In genomic region chr2:156432086-156432485, GRCm38 (mm10) we compare ENCODE assay signal across 11 mouse cellular contexts. TPM values are rescaled to one million over a fixed set of nuclear protein-coding genes. Genes with fewer than 3 reads are reported as not detected.
A peak's percentile ranks its signal among the peaks of the same experiment; 100 is the strongest.
DNase-seq lines count a peak whose midpoint lies in the region; ATAC-seq and TF ChIP-seq lines count a peak whose summit lies in the region.
"Had no signal": no experiment of that assay in that cellular context is flagged by ENCODE, and none has a peak within 500 bp of the region (broad histone marks: within the 10 kb centered on the region; RNA-seq: fewer than 3 reads in every experiment).

No protein-coding gene starts in this region.

- no peaks in the 10 kb centered on the region for H3K9me3 ChIP-seq in neural tube, embryonic 15.5 days (replicated peaks)
- H3K9me3 ChIP-seq in stomach, postnatal 0 days (ENCODE audit: control insufficient read depth, low read length) = no peaks in the 10 kb centered on the region
- no peaks in the 10 kb centered on the region for H3K9me3 ChIP-seq in forebrain, embryonic 14.5 days (replicated peaks; ENCODE audit: control insufficient read depth, low read length)

- no peak overlapping the region for H3K27ac ChIP-seq in neural tube, embryonic 15.5 days (replicated peaks)
- H3K27ac ChIP-seq in stomach, postnatal 0 days (replicated peaks) = 0 out of 2 replicates have a peak overlapping the region, but pooled peaks have one; percentile 8
- H3K27ac ChIP-seq in forebrain, embryonic 14.5 days (ENCODE audit: low read depth, low read length) = no peak overlapping the region

- no peak overlapping the region for H3K4me3 ChIP-seq in neural tube, embryonic 15.5 days (replicated peaks)
- H3K4me3 ChIP-seq in stomach, postnatal 0 days (ENCODE audit: low read depth, low read length) = no peak overlapping the region
- no peak overlapping the region for H3K4me3 ChIP-seq in forebrain, embryonic 14.5 days (ENCODE audit: low read depth, low read length)

- no peak overlapping the region for H3K4me2 ChIP-seq in neural tube, embryonic 15.5 days
- H3K4me2 ChIP-seq in stomach, postnatal 0 days (replicated peaks; ENCODE audit: low read depth) = no peak overlapping the region
- no peak overlapping the region for H3K4me2 ChIP-seq in forebrain, embryonic 14.5 days (ENCODE audit: low read length)

- H3K4me1 ChIP-seq in neural tube, embryonic 15.5 days = peaks cover 14% of the 10 kb centered on the region
- H3K4me1 ChIP-seq in stomach, postnatal 0 days (replicated peaks; ENCODE audit: control insufficient read depth, insufficient read depth) = peaks cover 3% of the 10 kb centered on the region; the same call in 1 of the 2 replicates
- no peaks in the 10 kb centered on the region for H3K4me1 ChIP-seq in forebrain, embryonic 14.5 days (ENCODE audit: control insufficient read depth, insufficient read depth, low read length)

- WGBS in neural tube, embryonic 15.5 days = 88% methylated on average over 3 of the region's 3 CpGs
- 86% methylated on average over 3 of the region's 3 CpGs for WGBS in stomach, postnatal 0 days
- WGBS in forebrain, embryonic 14.5 days = 91% methylated on average over 3 of the region's 3 CpGs

- H3K27me3 ChIP-seq in neural tube, embryonic 15.5 days (replicated peaks) = no peaks in the 10 kb centered on the region
- H3K27me3 ChIP-seq in stomach, postnatal 0 days (ENCODE audit: control insufficient read depth, insufficient read depth, low read length) = no peaks in the 10 kb centered on the region
- no peaks in the 10 kb centered on the region for H3K27me3 ChIP-seq in forebrain, embryonic 14.5 days (replicated peaks; ENCODE audit: control insufficient read depth, insufficient read depth, low read length)

- H3K36me3 ChIP-seq in neural tube, embryonic 15.5 days = no peaks in the 10 kb centered on the region
- no peaks in the 10 kb centered on the region for H3K36me3 ChIP-seq in stomach, postnatal 0 days (ENCODE audit: control insufficient read depth, insufficient read depth, low read length)
- no peaks in the 10 kb centered on the region for H3K36me3 ChIP-seq in forebrain, embryonic 14.5 days (ENCODE audit: control insufficient read depth, insufficient read depth, low read length)

- no peak overlapping the region for H3K9ac ChIP-seq in neural tube, embryonic 15.5 days (replicated peaks)
- H3K9ac ChIP-seq in stomach, postnatal 0 days (ENCODE audit: low read length) = no peak overlapping the region
- H3K9ac ChIP-seq in forebrain, embryonic 14.5 days (ENCODE audit: low read length) = no peak overlapping the region

- ATAC-seq in frontal cortex, adult (ENCODE audit: low TSS enrichment) = peak; percentile 88
- ATAC-seq in neural tube, embryonic 15.5 days (ENCODE audit: low FRiP score) = 0 out of 2 replicates have a peak, but pooled peaks have one; percentile 19
- ATAC-seq in stomach, postnatal 0 days (ENCODE audit: low FRiP score, low TSS enrichment) = no peak; the same call in 1 of the 2 replicates
- ATAC-seq in forebrain, embryonic 14.5 days = no peak
- ATAC-seq: hindbrain, postnatal 0 days had no signal

- TF ChIP-seq EP300 in stomach, postnatal 0 days (optimal IDR thresholded peaks at IDR 0.05) = no peak

- DNase-seq in frontal cortex, postnatal 14 days (ENCODE audit: low spot score in 2 of 2) = no peak
- DNase-seq in layer of hippocampus, adult 11-12 months (ENCODE audit: low spot score) = peak; percentile 58
- DNase-seq in layer of hippocampus, adult 9-10 months (ENCODE audit: low spot score) = no peak
- no peak for DNase-seq in neural tube, embryonic 10.5 days (ENCODE audit: extremely low spot score, low spot score)
- DNase-seq in stomach, postnatal 0 days (ENCODE audit: low spot score) = no peak
- no peak for DNase-seq in forebrain, embryonic 14.5 days (ENCODE audit: low spot score)
- DNase-seq: adrenal gland, postnatal 14 days; lung, adult 18-20 months had no signal

- TF ChIP-seq CTCF in stomach, postnatal 0 days (IDR thresholded peaks at IDR 0.05; ENCODE audit: low read depth) = no peak

RNA-seq across cellular contexts. Expression of gene Epb41l1, which starts 11.4 kb away (rescaled TPM):
- 12.3 and 14.8 TPM in 2 replicates for polyA plus RNA-seq in neural tube, embryonic 15.5 days (2015; fragmentation: Nextera tagmentation; extraction: Ambion mirVana)
- polyA plus RNA-seq in stomach, postnatal 0 days (2015; fragmentation: Nextera tagmentation; extraction: Ambion mirVana) = 1.7 and 1.8 TPM in 2 replicates
- polyA plus RNA-seq in forebrain, embryonic 14.5 days (2014; fragmentation: Nextera tagmentation; extraction: Ambion mirVana) = 9.6 and 11.2 TPM in 2 replicates

Comparison
In these comparisons a context has a peak if more than half of its experiments do, and no peak if none do; other contexts are left out.
1. ATAC-seq: peak in frontal cortex, adult (single experiment) and neural tube, embryonic 15.5 days (single experiment); none in stomach, postnatal 0 days (single experiment) and forebrain, embryonic 14.5 days (single experiment).